Mouse (Mus musculus) frontal cortex, postnatal 36 days (tissue): ENCODE measurements around the gene Nacc1.
A peak's percentile ranks its signal among the peaks of the same experiment; 100 is the strongest.

ENCODE experiments used
- DNase-seq, 2 experiments: peaks; one replicate each; pipeline ENCODE4 v3.0.0; 2022; ENCODE audit warnings: low spot score in 2 of 2

The Nacc1 gene

GRCm38 (mm10) chr8:84662581-84663065, 25.0 kb downstream of the Nacc1 start, which contains the start of gene Ier2:
Ier2 (minus strand) TSS chr8:84662852.
- peak; percentile 95 to 96 for DNase-seq

DNA sequence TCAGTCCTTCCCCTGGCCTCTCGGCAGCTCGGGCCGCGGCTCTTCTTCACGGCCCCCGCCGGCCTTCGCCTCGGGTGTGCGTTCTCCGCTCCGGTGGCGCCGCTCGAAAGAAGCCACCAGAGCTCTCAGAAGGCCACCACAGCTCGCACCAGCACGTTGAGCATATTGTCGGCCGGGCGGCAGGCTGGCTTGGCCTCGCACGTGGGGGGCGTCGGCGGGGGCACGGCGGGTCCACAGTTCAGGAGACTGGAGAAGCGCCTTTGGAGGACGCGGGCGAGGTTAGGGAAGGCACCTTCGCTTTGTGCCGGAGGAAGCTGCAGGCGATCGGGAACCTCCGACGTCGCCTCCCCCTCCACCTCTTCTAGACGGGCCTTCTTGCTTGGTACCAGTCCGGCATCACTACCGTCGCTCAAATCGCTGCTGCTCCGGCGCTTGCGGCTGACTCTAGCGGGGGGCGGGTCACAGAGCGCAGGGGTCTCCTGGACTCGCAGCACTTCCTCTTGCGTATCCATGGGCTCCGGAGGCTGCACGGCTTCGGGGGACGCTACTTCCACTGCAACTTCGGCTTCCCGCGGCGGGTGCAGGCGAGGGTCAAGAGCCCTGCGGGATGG, 25.6 kb downstream of the Nacc1 start:
- peak in 1 of 2 experiments; percentile 24 for DNase-seq

- peak; percentile 44 to 57 for DNase-seq
Observed at GRCm38 (mm10) chr8:84661458-84661871, 26.2 kb downstream of the Nacc1 start.

DNA sequence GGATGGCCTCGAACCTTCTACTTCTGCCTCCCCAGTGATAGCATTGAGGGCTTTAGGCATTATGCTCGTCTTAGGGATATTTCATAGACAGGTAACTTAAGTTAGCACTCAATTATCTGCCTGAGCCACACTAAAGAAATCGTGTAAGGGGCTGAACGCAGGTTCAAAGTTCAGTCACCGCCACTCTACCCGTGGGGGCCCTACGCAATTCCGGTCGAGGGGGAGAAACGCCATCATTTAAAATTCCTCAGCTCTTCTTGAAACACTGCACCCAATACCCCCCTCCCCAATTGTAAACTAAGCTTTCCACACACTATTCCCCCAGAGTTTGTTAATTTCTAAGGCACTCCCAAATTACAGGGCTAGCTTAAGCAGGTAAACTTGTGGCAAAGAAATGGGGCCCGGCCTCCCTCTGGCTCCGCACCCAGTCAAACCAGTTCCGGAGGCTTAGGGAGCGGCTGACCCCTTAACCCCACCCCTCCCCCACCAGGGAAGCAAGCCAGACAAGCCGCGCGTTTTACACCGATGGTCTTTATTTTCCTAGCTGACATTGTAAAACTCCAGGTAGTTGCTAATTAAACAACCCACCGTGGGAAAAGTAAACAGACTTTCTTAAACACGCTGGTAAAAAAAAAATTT, 26.7 kb downstream of the Nacc1 start:
- no peak for DNase-seq

GRCm38 (mm10) chr8:84659936-84660818, 27.5 kb downstream of the Nacc1 start:
- DNase-seq: no peak

DNA sequence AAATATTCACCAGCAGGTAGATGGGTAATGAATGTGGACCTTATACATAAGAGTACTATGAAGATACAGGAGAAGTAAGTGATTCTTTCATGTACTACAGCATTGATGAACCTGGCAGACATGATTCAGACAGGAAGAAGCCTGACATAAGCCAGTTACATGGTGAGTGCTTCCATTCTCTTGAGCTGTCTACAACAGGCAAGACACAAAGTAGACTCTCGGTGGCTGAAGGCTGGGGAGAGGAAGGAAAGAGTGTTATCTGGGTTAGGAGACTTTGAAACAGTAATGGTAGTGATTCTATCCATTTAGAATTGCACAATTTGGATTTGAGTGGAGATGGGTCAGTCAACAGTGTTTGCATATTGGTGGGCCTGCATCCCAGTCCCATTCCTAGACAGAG, 28.7 kb downstream of the Nacc1 start:
- DNase-seq: no peak

GRCm38 (mm10) chr8:84657680-84658079, 30.0 kb downstream of the Nacc1 start:
- no peak for DNase-seq

DNA sequence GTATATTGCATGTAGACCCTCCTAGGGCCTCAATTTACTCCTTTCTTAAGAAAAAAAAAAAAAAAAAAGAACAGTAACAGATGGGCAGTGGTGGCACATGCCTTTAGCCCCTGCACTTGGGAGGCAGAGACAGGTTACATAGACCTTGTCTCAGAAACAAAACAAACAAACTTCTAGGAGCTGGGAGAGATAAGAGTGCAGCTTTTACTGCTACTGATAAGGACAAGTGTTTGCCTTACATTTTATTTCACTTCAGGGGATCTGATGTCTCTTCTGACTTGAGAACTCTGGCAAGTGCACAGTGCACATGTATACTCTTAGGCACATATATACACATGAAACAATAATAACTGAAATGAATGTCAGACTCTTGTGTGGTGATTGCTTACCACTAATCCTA, 30.5 kb downstream of the Nacc1 start:
- no peak for DNase-seq

DNA sequence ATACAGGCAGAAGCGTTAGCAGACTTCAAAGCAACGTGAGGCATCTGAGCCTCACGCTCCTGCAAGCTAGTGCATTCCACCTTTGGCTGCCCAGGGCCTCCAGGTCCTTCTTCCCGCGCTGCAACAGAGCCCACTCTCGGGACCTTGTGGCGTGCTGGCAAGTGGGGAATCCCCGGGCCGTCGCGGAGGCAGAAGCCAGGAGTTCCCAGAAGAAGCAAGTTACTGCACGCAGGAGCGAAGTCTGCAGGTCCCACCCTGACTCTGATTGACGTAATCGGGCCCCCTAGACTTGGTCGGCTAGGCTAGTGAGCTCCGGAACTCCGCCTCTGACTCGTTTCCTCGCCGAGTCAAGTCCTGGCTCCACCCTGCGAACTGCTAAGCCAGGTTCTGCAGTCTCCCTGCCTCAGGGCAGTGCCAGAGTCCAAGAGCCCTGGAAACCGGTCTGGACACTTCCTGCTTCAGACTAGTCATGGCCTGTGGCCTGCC, 31.0 kb downstream of the Nacc1 start:
- no peak for DNase-seq

DNA sequence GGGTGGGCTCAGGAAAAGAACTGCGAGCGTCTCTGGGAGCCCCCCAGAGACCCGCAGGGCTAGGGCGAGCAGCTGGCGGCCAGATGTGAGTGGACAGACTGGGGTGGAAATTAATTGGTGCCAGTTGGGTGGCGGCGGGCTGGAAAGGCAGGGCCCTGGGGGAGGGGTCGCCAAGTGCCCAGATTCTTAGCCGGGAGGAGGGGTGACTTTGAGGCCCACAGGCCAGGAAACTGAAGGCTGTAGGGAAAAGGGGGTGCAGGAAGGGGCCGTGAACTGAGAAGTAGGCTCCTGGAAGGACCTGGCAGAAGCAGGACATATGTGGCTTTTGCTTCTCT, 31.5 kb downstream of the Nacc1 start:
- no peak for DNase-seq

GRCm38 (mm10) chr8:84655336-84656190, 32.1 kb downstream of the Nacc1 start:
- no peak for DNase-seq

DNA sequence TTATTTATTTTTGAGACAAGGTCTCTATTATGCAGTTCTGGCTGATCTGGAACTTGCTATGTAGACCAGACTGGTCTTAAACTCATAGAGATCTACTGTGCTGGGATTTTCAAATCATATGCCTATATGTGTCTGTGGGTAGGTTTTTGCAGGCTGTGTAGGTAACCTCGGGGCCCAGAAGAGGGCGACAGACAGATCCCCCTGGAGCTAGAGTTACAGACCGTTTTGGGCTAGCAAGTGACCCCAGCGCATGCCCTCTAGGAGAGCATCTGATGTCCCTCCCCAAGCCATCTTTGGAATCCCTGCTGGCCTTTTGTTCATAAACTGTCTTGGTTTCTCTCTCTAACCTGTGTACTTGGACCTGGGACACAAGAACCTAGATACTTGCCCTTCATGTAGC, 33.1 kb downstream of the Nacc1 start:
- DNase-seq: no peak

GRCm38 (mm10) chr8:84653092-84653631, 34.5 kb downstream of the Nacc1 start:
- DNase-seq: no peak

- no peak for DNase-seq
Observed at GRCm38 (mm10) chr8:84650213-84650612, 37.4 kb downstream of the Nacc1 start.

DNA sequence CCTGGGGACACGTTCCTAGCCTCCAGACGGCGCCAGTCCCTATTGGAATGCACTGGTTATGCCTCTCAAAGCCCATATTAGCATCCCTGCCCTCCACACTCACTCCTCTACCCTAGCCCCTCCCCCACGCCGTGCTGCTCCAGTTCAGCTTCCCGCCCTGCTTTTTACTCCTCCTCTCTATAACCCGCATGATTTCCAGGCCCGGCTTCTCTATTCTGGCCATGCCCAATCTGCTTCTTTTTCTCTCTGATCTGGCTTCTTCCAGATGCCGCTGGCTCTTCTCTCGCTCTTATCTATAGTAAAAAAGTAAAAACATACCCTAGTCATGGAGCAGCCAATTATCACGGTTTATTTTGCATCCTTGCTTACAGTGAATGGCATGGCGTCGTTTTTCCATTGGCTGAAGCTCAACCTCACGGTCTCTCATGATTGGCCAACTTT, 40.2 kb downstream of the Nacc1 start:
- DNase-seq: no peak

DNA sequence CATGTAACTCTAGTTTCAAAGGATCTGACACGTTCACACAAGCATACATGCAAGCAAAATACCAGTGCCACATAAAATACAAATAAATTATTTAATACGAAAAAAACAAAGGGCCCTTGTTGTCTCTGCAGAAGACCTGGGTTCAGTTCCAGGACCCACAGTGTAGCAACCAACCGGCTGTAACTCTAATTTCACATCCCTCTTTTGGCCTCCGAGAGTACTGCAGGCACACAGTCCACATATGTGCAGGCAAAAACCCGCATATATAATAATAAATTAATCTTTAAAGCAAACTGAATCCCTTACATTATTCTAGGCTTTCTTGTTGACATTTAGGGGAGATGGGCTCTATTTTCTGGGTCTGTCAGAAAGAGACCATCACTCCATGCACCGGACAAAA, 40.9 kb downstream of the Nacc1 start:
- no peak for DNase-seq

GRCm38 (mm10) chr8:84643019-84643418, 44.6 kb downstream of the Nacc1 start:
- DNase-seq: no peak

DNA sequence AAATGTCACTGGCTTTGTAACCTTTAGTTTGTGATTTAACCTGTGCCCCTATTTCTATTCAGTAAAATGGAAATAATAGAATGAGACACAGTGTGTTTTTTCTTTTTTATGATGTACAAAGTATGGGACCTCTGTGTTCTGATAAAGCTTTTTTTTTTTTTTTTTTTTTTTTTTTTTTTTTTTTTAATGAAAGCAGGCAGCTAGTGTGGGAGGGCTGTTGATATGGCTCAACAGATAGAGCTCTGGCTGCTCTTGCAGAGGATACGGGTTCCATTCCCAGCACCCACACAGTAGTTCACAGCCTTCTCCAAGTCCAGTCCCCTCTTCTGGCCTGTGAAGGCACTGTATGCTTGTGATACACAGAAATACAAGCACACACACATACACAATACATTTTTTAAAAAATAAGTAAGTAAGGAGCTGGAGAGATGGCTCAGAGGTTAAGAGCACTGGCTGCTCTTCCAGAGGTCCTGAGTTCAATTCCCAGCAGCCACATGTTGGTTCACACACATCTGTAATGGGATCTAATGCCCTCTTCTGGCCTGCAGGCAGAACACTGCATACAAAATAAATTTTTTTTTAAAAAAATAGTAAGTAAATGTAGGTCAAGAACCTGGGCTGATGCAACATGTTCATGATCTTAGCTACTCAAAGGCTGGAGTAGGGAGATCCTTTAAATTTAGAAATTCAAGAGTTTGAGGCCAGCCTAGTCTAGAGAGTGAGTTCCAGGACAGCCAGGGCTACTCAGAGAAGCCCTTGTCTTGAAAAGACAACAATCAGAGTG, 45.9 kb downstream of the Nacc1 start:
- no peak for DNase-seq

- no peak for DNase-seq
Observed at GRCm38 (mm10) chr8:84640617-84641294, 46.9 kb downstream of the Nacc1 start.
